Mouse (Mus musculus) heart, postnatal 4 days (tissue): ENCODE results near the gene Casp8. TPM values are rescaled to one million over a fixed set of nuclear protein-coding genes. Genes with fewer than 3 reads are reported as not detected.

Source experiments
- total RNA-seq, 2 experiments: library from RNA; stranded (reverse); gene quantifications; 2 replicates each; pipeline ENCODE4 v1.2.3; 2021

The Casp8 gene
- total RNA-seq, 2 experiments from 2014 or later: 15.7 to 16.5 TPM

Other genes with a start within 250 kb of the Casp8 start
- gene Fam126b, start 209.1 kb upstream of the Casp8 start, total RNA-seq: 10 to 100 TPM in 1 of 2 experiments, 1 to 10 TPM in 1; 9.9 to 11.3 TPM
- 100 to 1,000 TPM; 174 to 189 TPM for gene Ndufb3, start 209.0 kb upstream of the Casp8 start, total RNA-seq
- gene Als2cr12, start 99.4 kb upstream of the Casp8 start, total RNA-seq: not detected
- gene Cflar, start 83.9 kb upstream of the Casp8 start, total RNA-seq: 10 to 100 TPM; 52.1 to 63.0 TPM
- 100 to 1,000 TPM; 149 to 154 TPM for gene Trak2, start 178.1 kb downstream of the Casp8 start, total RNA-seq
- gene Stradb, start 178.1 kb downstream of the Casp8 start, total RNA-seq: 10 to 100 TPM; 28.4 to 31.7 TPM